In the genomic region with DNA sequence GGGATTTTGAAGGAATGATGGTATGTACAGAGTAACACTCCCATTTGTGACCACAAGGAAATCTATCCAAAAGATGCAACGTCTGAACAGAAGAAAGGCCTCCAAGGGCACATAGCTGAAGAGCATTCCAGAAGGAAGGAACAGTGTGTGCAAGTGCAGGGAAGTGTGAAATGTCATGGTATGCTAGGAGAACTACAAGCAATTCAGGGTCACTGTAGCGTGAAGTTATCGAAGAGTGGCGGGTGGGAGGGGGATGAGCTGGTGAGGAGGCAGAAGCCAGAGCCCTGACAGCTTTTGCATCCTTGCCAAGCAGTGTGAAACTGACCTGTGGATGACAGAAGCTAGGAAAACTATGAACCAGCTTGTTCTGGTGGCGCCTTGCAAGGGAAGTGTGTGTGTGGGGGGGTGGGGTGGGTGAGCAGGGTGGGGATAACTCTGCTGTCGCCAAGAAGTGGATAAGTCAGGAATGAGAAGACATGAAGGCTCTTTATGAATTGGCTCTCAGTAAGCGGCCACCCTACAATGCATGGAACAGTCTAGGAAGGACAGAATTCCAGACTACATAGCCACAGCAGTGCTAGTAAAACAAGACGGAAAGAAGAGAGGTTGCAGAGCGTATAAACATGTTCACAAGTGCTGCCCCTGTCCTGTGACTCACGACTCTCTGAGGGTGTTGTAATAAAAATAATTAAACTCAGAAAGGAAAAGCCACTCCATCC, we compare ENCODE assay signal across 11 mouse cellular contexts.
A peak's percentile ranks its signal among the peaks of the same experiment; 100 is the strongest.
DNase-seq lines count a peak whose midpoint lies in the region; ATAC-seq lines count a peak whose summit lies in the region.
"Had no signal": no experiment of that assay in that cellular context is flagged by ENCODE, and none has a peak within 500 bp of the region (broad histone marks: within the 10 kb centered on the region; RNA-seq: fewer than 3 reads in every experiment).

No protein-coding gene starts in this region.

- no peak for DNase-seq in lung, adult 18-20 months
- peak; percentile 54 for DNase-seq in hindbrain, embryonic 10.5 days (ENCODE audit: low spot score)
- peak; percentile 21 for DNase-seq in kidney, postnatal 14 days
- DNase-seq in adrenal gland, adult (ENCODE audit: inconsistent age in 2 of 2, low spot score in 1 of 2) = no peak
- no peak for DNase-seq in B cell, adult 2 months
- DNase-seq in ovary, adult 18-20 months (ENCODE audit: low spot score) = no peak

- WGBS in lung, embryonic 16.5 days = 56% methylated on average over 10 of the region's 10 CpGs
- 56% methylated on average over 10 of the region's 10 CpGs for WGBS in hindbrain, embryonic 10.5 days
- WGBS in neural tube, embryonic 14.5 days = 47% methylated on average over 10 of the region's 10 CpGs

- 0 out of 2 replicates have a peak, but pooled peaks have one; percentile 20 for ATAC-seq in lung, embryonic 16.5 days (ENCODE audit: low read depth)
- ATAC-seq in neural tube, embryonic 14.5 days (ENCODE audit: low read depth) = peak; percentile 43; the same call in 1 of the 2 replicates

- no peak overlapping the region for H3K4me2 ChIP-seq in lung, embryonic 16.5 days (ENCODE audit: low read depth, low read length)
- H3K4me2 ChIP-seq in neural tube, embryonic 14.5 days (ENCODE audit: low read depth, low read length) = no peak overlapping the region
- H3K4me2 ChIP-seq: embryonic facial prominence, embryonic 15.5 days; limb, embryonic 13.5 days had no signal

- H3K27me3 ChIP-seq in lung, embryonic 16.5 days (ENCODE audit: control insufficient read depth, insufficient read depth, low read depth, low read length) = no peaks in the 10 kb centered on the region
- H3K27me3 ChIP-seq in hindbrain, embryonic 10.5 days (ENCODE audit: insufficient read depth, poor library complexity, severe bottlenecking) = no peaks in the 10 kb centered on the region
- no peaks in the 10 kb centered on the region for H3K27me3 ChIP-seq in neural tube, embryonic 14.5 days (ENCODE audit: control insufficient read depth, insufficient read depth, low read length)
- H3K27me3 ChIP-seq: embryonic facial prominence, embryonic 15.5 days; limb, embryonic 13.5 days; megakaryocyte, embryonic 14.5 days had no signal

- H3K9ac ChIP-seq in lung, embryonic 16.5 days (ENCODE audit: low read length) = no peak overlapping the region
- H3K9ac ChIP-seq in neural tube, embryonic 14.5 days (replicated peaks; ENCODE audit: low read depth, low read length) = no peak overlapping the region
- H3K9ac ChIP-seq: embryonic facial prominence, embryonic 15.5 days; limb, embryonic 13.5 days had no signal

- no peaks in the 10 kb centered on the region for H3K9me3 ChIP-seq in lung, embryonic 16.5 days (ENCODE audit: control insufficient read depth, low read length)
- no peaks in the 10 kb centered on the region for H3K9me3 ChIP-seq in hindbrain, embryonic 10.5 days
- no peaks in the 10 kb centered on the region for H3K9me3 ChIP-seq in neural tube, embryonic 14.5 days (ENCODE audit: control insufficient read depth, low read length)
- H3K9me3 ChIP-seq: embryonic facial prominence, embryonic 15.5 days; limb, embryonic 13.5 days had no signal

- no peaks in the 10 kb centered on the region for H3K4me1 ChIP-seq in lung, embryonic 16.5 days (replicated peaks; ENCODE audit: control insufficient read depth, insufficient read depth, low read length)
- peaks cover 23% of the 10 kb centered on the region for H3K4me1 ChIP-seq in hindbrain, embryonic 10.5 days (replicated peaks)
- H3K4me1 ChIP-seq in neural tube, embryonic 14.5 days (ENCODE audit: control insufficient read depth, insufficient read depth, low read length) = peaks cover 2% of the 10 kb centered on the region; the same call in 1 of the 2 replicates
- H3K4me1 ChIP-seq: embryonic facial prominence, embryonic 15.5 days; limb, embryonic 13.5 days; megakaryocyte, embryonic 14.5 days had no signal

- no peak overlapping the region for H3K4me3 ChIP-seq in lung, embryonic 16.5 days (ENCODE audit: low read length)
- no peak overlapping the region for H3K4me3 ChIP-seq in hindbrain, embryonic 10.5 days
- H3K4me3 ChIP-seq in neural tube, embryonic 14.5 days (ENCODE audit: low read depth, low read length) = no peak overlapping the region
- H3K4me3 ChIP-seq: embryonic facial prominence, embryonic 15.5 days; limb, embryonic 13.5 days; megakaryocyte, embryonic 14.5 days had no signal

- no peak overlapping the region for H3K27ac ChIP-seq in lung, embryonic 16.5 days (ENCODE audit: low read length)
- peak overlapping the region; percentile 59 for H3K27ac ChIP-seq in hindbrain, embryonic 10.5 days
- H3K27ac ChIP-seq in neural tube, embryonic 14.5 days (ENCODE audit: low read depth, low read length) = no peak overlapping the region
- H3K27ac ChIP-seq: embryonic facial prominence, embryonic 15.5 days; limb, embryonic 13.5 days had no signal

- H3K36me3 ChIP-seq in lung, embryonic 16.5 days (ENCODE audit: control insufficient read depth, insufficient read depth, low read length) = no peaks in the 10 kb centered on the region
- no peaks in the 10 kb centered on the region for H3K36me3 ChIP-seq in hindbrain, embryonic 10.5 days
- H3K36me3 ChIP-seq in neural tube, embryonic 14.5 days (ENCODE audit: control insufficient read depth, insufficient read depth, low read length) = no peaks in the 10 kb centered on the region
- H3K36me3 ChIP-seq: embryonic facial prominence, embryonic 15.5 days; limb, embryonic 13.5 days had no signal

Comparison
In these comparisons a context has a peak if more than half of its experiments do, and no peak if none do; other contexts are left out.
1. DNase-seq: peak in hindbrain, embryonic 10.5 days (single experiment) and kidney, postnatal 14 days (single experiment); none in lung, adult 18-20 months (0 of 2), adrenal gland, adult (0 of 2), B cell, adult 2 months (0 of 2) and ovary, adult 18-20 months (single experiment).